ENCODE assay signal across 22 mouse cellular contexts in genomic region chr2:168213788-168214397, GRCm38 (mm10). TPM values are rescaled to one million over a fixed set of nuclear protein-coding genes. Genes with fewer than 3 reads are reported as not detected.
DNase-seq lines count a peak whose midpoint lies in the region; ATAC-seq and TF ChIP-seq lines count a peak whose summit lies in the region.
"Had no signal": no experiment of that assay in that cellular context is flagged by ENCODE, and none has a peak within 500 bp of the region (broad histone marks: within the 10 kb centered on the region; RNA-seq: fewer than 3 reads in every experiment).

No protein-coding gene starts in this region.

- ATAC-seq in megakaryocyte-erythroid progenitor cell, adult 5-6 weeks (replicated peaks; ENCODE audit: low FRiP score, low TSS enrichment, poor library complexity, severe bottlenecking) = peak; percentile 69
- ATAC-seq: CD4-positive, CD25-positive, alpha-beta regulatory T cell, adult 4 months; forebrain, embryonic 14.5 days had no signal

- H3K4me3 ChIP-seq in lung, adult 2 months (replicated peaks; ENCODE audit: extremely low read depth, low read depth, low read length) = no peak overlapping the region
- no peak overlapping the region for H3K4me3 ChIP-seq in ES-E14 (ENCODE audit: insufficient read depth in 1 of 2, low read depth in 1 of 2, low read length in 2 of 2, poor library complexity in 1 of 2, severe bottlenecking in 1 of 2)
- H3K4me3 ChIP-seq: embryonic facial prominence, embryonic 10.5 days; heart, embryonic 12.5 days; left cerebral cortex, adult 2 months; limb, embryonic 13.5 days; midbrain, embryonic 12.5 days; myocyte had no signal

- peak overlapping the region; percentile 30; the same call in 1 of the 2 replicates for H3K27ac ChIP-seq in ES-E14 (ENCODE audit: insufficient read depth, low read depth, low read length, poor library complexity, severe bottlenecking)
- H3K27ac ChIP-seq: embryonic facial prominence, embryonic 10.5 days; left cerebral cortex, adult 2 months; limb, embryonic 13.5 days; midbrain, embryonic 12.5 days had no signal

- H3K36me3 ChIP-seq in ES-E14 (ENCODE audit: control insufficient read depth, insufficient read depth, low read length, poor library complexity, severe bottlenecking) = peaks cover 28% of the 10 kb centered on the region

- no peak for DNase-seq in lung, adult 2 months
- no peak for DNase-seq in lung, postnatal 10 days
- DNase-seq in ES-E14 (ENCODE audit: low read depth, low spot score) (peak; percentile 83), WW6 (ENCODE audit: low read depth, low spot score) (peak; percentile 61)
- DNase-seq in spleen, postnatal 36 days (ENCODE audit: low spot score in 2 of 2) = no peak
- DNase-seq in adrenal gland, postnatal 25 days = no peak
- DNase-seq: cerebellum, adult 18-20 months; cerebellum, postnatal 36 days; heart, postnatal 4 days; kidney, postnatal 10 days; lung, postnatal 4 days; retina, postnatal 1 day; thymus, adult 18-20 months had no signal

- H3K9ac ChIP-seq in ES-E14 (ENCODE audit: insufficient read depth, low read depth, low read length, poor library complexity, severe bottlenecking) = no peak overlapping the region
- H3K9ac ChIP-seq: heart, embryonic 12.5 days; limb, embryonic 13.5 days; midbrain, embryonic 12.5 days had no signal

- 0 out of 2 replicates have a peak, but pooled peaks have one; percentile 21 for TF ChIP-seq CTCF in lung, adult 2 months (IDR thresholded peaks at IDR 0.05; ENCODE audit: insufficient read depth, low read length)

- 58% methylated on average over 5 of the region's 5 CpGs for WGBS in lung, adult 2 months

- no peak for TF ChIP-seq POLR2A in lung, adult 2 months (IDR thresholded peaks at IDR 0.05; ENCODE audit: borderline replicate concordance, extremely low read depth, low read depth, low read length)

- no peaks in the 10 kb centered on the region for H3K4me1 ChIP-seq in lung, adult 2 months (ENCODE audit: control insufficient read depth, insufficient read depth, low read length)
- H3K4me1 ChIP-seq in ES-E14 (ENCODE audit: control insufficient read depth in 2 of 2, insufficient read depth in 2 of 2, low read length in 2 of 2, poor library complexity in 1 of 2) = peaks cover 0 to 12% of the 10 kb centered on the region in 2 experiments; a peak in 2 of 4 replicates
- H3K4me1 ChIP-seq: embryonic facial prominence, embryonic 10.5 days; limb, embryonic 13.5 days; midbrain, embryonic 12.5 days had no signal

- H3K9me3 ChIP-seq in ES-E14 (ENCODE audit: control insufficient read depth, insufficient read depth, low read depth, low read length) = no peaks in the 10 kb centered on the region
- H3K9me3 ChIP-seq: embryonic facial prominence, embryonic 10.5 days; heart, embryonic 12.5 days; limb, embryonic 13.5 days; midbrain, embryonic 12.5 days had no signal

- in situ Hi-C loops in ES-E14 (cut with MboI; ENCODE audit: low sequenced_read_pairs in 2 of 2, unreplicated experiment in 2 of 2) = no loop called here

TF ChIP-seq in ES-E14, 5 proteins besides CTCF, POLR2A, EP300 and RAD21:
- TF ChIP-seq MAFK (IDR thresholded peaks at IDR 0.05; ENCODE audit: insufficient read depth, low read depth, low read length) (peak; percentile 79), CHD2 (IDR thresholded peaks at IDR 0.05; ENCODE audit: low read depth, low read length) (no peak)

RNA-seq across cellular contexts. Expression of gene Adnp, which starts 7.0 kb away (rescaled TPM):
- polyA plus RNA-seq in lung, adult 2 months (2012; rRNA removed) = 16.2 and 18.3 TPM in 2 replicates
- total RNA-seq in ES-E14 (2012; rRNA removed) = 13.2 and 15.9 TPM in 2 replicates
- 48.1 and 55.1 TPM in 2 replicates for total RNA-seq in megakaryocyte-erythroid progenitor cell, adult 5-6 weeks (2014; fragmentation: Nextera tagmentation)
- total RNA-seq in megakaryocyte-erythroid progenitor cell, adult 5-6 weeks (2017) = 1.1 TPM in 1 of 2 replicates, not detected in the other
- 61.3 and 81.5 TPM in 2 replicates for total RNA-seq in adrenal gland, postnatal 25 days (2021)

RNA-seq across cellular contexts. Expression of gene Gm20716, which starts 16.3 kb away (rescaled TPM):
- 0.48 and 5.4 TPM in 2 replicates for polyA plus RNA-seq in lung, adult 2 months (2012; rRNA removed)
- 37.3 and 41.7 TPM in 2 replicates for total RNA-seq in ES-E14 (2012; rRNA removed)
- total RNA-seq in megakaryocyte-erythroid progenitor cell, adult 5-6 weeks (2014; fragmentation: Nextera tagmentation) = 38.5 and 43.2 TPM in 2 replicates
- total RNA-seq in megakaryocyte-erythroid progenitor cell, adult 5-6 weeks (2017) = 35.4 and 55.3 TPM in 2 replicates
- total RNA-seq in adrenal gland, postnatal 25 days (2021) = 27.1 and 34.8 TPM in 2 replicates

RNA-seq across cellular contexts. Expression of gene Dpm1, which starts 16.5 kb away (rescaled TPM):
- polyA plus RNA-seq in lung, adult 2 months (2012; rRNA removed) = 21.4 and 25.5 TPM in 2 replicates
- 40.1 and 47.3 TPM in 2 replicates for total RNA-seq in ES-E14 (2012; rRNA removed)
- 69.5 and 95.9 TPM in 2 replicates for total RNA-seq in megakaryocyte-erythroid progenitor cell, adult 5-6 weeks (2014; fragmentation: Nextera tagmentation)
- 30.5 and 40.1 TPM in 2 replicates for total RNA-seq in megakaryocyte-erythroid progenitor cell, adult 5-6 weeks (2017)
- 95.1 and 156 TPM in 2 replicates for total RNA-seq in adrenal gland, postnatal 25 days (2021)

RNA-seq across cellular contexts. Expression of gene Mocs3, which starts 16.5 kb away (rescaled TPM):
- 14.4 and 25.9 TPM in 2 replicates for polyA plus RNA-seq in lung, adult 2 months (2012; rRNA removed)
- total RNA-seq in ES-E14 (2012; rRNA removed) = 10.7 and 12.1 TPM in 2 replicates
- 4.2 and 5.6 TPM in 2 replicates for total RNA-seq in megakaryocyte-erythroid progenitor cell, adult 5-6 weeks (2014; fragmentation: Nextera tagmentation)
- total RNA-seq in megakaryocyte-erythroid progenitor cell, adult 5-6 weeks (2017) = 1.9 and 3.8 TPM in 2 replicates
- 13.8 and 16.0 TPM in 2 replicates for total RNA-seq in adrenal gland, postnatal 25 days (2021)

Comparison
In these comparisons a context has a peak if more than half of its experiments do, and no peak if none do; other contexts are left out.
1. DNase-seq: peak in ES-E14 (single experiment) and WW6 (single experiment); none in lung, adult 2 months (single experiment), lung, postnatal 10 days (single experiment), spleen, postnatal 36 days (0 of 2) and adrenal gland, postnatal 25 days (single experiment).